Mouse (Mus musculus) liver, postnatal 0 days (tissue): Measurements from ENCODE around the gene Cep112.

Experiments used
- CTCF ChIP-seq: sonication (generic); IDR thresholded peaks from 2 replicates; pipeline ENCODE4 v1.5.1; 2016; ENCODE audit warnings: antibody characterized with exemption, low read depth
- EP300 ChIP-seq: IDR thresholded peaks from 2 replicates; pipeline ENCODE4 v1.6.1; 2016; ENCODE audit warnings: antibody characterized with exemption, low read depth, mild to moderate bottlenecking

- TF ChIP-seq CTCF: no peak
- no peak for TF ChIP-seq EP300
These were observed 5.8 kb upstream of the Cep112 start for GRCm38 (mm10) chr11:108419242-108419641.
